In the genomic region with DNA sequence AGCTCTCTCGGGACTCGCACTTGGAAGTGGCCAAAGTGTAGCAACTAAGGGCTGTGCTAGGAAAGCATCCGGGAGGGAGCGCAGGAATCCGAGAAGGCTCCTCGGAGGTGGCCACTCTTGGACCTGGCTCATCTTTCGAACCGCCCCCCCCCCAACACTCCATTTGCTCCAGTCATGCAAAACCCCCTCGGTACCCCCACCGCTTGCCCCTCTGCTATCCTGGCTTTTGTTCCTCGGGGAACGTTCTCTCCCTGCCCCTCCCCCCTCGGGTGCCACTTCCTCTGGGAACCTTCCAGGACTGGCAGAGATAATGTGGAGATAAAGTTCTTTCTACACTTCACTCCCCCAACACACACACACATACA, we compare ENCODE assay signal across 8 mouse cellular contexts. TPM values are rescaled to one million over a fixed set of nuclear protein-coding genes. Genes with fewer than 3 reads are reported as not detected.
A peak's percentile ranks its signal among the peaks of the same experiment; 100 is the strongest.
DNase-seq lines count a peak whose midpoint lies in the region; ATAC-seq and TF ChIP-seq lines count a peak whose summit lies in the region.

No protein-coding gene starts in this region.

- H3K9ac ChIP-seq in kidney, postnatal 0 days (ENCODE audit: low read depth, low read length): peak overlapping the region; percentile 80; the same call in 1 of the 2 replicates
- peak overlapping the region; percentile 67 for H3K9ac ChIP-seq in embryonic facial prominence, embryonic 14.5 days (ENCODE audit: low read depth, low read length)
- peak overlapping the region; percentile 43; the same call in 1 of the 2 replicates for H3K9ac ChIP-seq in hindbrain, postnatal 0 days (replicated peaks; ENCODE audit: low read length)
- no peak overlapping the region; the same call in 1 of the 2 replicates for H3K9ac ChIP-seq in midbrain, embryonic 14.5 days (replicated peaks; ENCODE audit: low read length)

- no peak for DNase-seq in kidney, postnatal 0 days (ENCODE audit: low spot score)
- no peak for DNase-seq in kidney, adult 18-20 months
- no peak for DNase-seq in embryonic facial prominence, embryonic 14.5 days (ENCODE audit: low spot score)
- DNase-seq in hindbrain, postnatal 0 days (ENCODE audit: low spot score): no peak
- DNase-seq in midbrain, embryonic 14.5 days: no peak
- no peak for DNase-seq in spleen, postnatal 14 days (ENCODE audit: low spot score in 2 of 2)
- DNase-seq in embryo, embryonic 9.5 days (ENCODE audit: extremely low spot score): no peak
- DNase-seq in urinary bladder, postnatal 25 days (ENCODE audit: low spot score): no peak

- H3K36me3 ChIP-seq in kidney, postnatal 0 days (ENCODE audit: insufficient read depth, low read length): no peaks in the 10 kb centered on the region
- H3K36me3 ChIP-seq in embryonic facial prominence, embryonic 14.5 days (ENCODE audit: control insufficient read depth, insufficient read depth, low read length): no peaks in the 10 kb centered on the region
- no peaks in the 10 kb centered on the region for H3K36me3 ChIP-seq in hindbrain, postnatal 0 days (ENCODE audit: insufficient read depth, low read length)
- no peaks in the 10 kb centered on the region for H3K36me3 ChIP-seq in midbrain, embryonic 14.5 days (ENCODE audit: control insufficient read depth, insufficient read depth, low read length)

- 0 out of 2 replicates have a peak, but pooled peaks cover 5% of the 10 kb centered on the region for H3K27me3 ChIP-seq in kidney, postnatal 0 days (ENCODE audit: insufficient read depth, low read length)
- peaks cover 16% of the 10 kb centered on the region; the same call in 1 of the 2 replicates for H3K27me3 ChIP-seq in embryonic facial prominence, embryonic 14.5 days (replicated peaks; ENCODE audit: control insufficient read depth, insufficient read depth, low read length)
- H3K27me3 ChIP-seq in hindbrain, postnatal 0 days (ENCODE audit: insufficient read depth, low read length): peaks cover 55% of the 10 kb centered on the region
- peaks cover 77% of the 10 kb centered on the region for H3K27me3 ChIP-seq in midbrain, embryonic 14.5 days (ENCODE audit: control insufficient read depth, insufficient read depth, low read length)

- no peaks in the 10 kb centered on the region for H3K9me3 ChIP-seq in kidney, postnatal 0 days (replicated peaks; ENCODE audit: low read length)
- no peaks in the 10 kb centered on the region for H3K9me3 ChIP-seq in embryonic facial prominence, embryonic 14.5 days (ENCODE audit: control insufficient read depth, low read length)
- no peaks in the 10 kb centered on the region for H3K9me3 ChIP-seq in hindbrain, postnatal 0 days (ENCODE audit: low read length)
- H3K9me3 ChIP-seq in midbrain, embryonic 14.5 days (ENCODE audit: control insufficient read depth, low read length): no peaks in the 10 kb centered on the region

- no peak for TF ChIP-seq CTCF in kidney, postnatal 0 days (IDR thresholded peaks at IDR 0.05; ENCODE audit: low read depth)
- no peak for TF ChIP-seq CTCF in hindbrain, postnatal 0 days (IDR thresholded peaks at IDR 0.05; ENCODE audit: low read depth)

- peak; percentile 12; the same call in 1 of the 2 replicates for ATAC-seq in kidney, postnatal 0 days (replicated peaks; ENCODE audit: low FRiP score, low read depth)
- no peak for ATAC-seq in embryonic facial prominence, embryonic 14.5 days (ENCODE audit: low read depth)
- no peak for ATAC-seq in hindbrain, postnatal 0 days
- ATAC-seq in midbrain, embryonic 14.5 days (ENCODE audit: low FRiP score, low TSS enrichment): 0 out of 2 replicates have a peak, but pooled peaks have one; percentile 14

- peaks cover 19% of the 10 kb centered on the region for H3K4me1 ChIP-seq in kidney, postnatal 0 days (replicated peaks; ENCODE audit: insufficient read depth, low read length)
- H3K4me1 ChIP-seq in embryonic facial prominence, embryonic 14.5 days (ENCODE audit: control insufficient read depth, insufficient read depth, low read length): peaks cover 32% of the 10 kb centered on the region
- no peaks in the 10 kb centered on the region for H3K4me1 ChIP-seq in hindbrain, postnatal 0 days (ENCODE audit: insufficient read depth, low read length)
- peaks cover 22% of the 10 kb centered on the region for H3K4me1 ChIP-seq in midbrain, embryonic 14.5 days (ENCODE audit: control insufficient read depth, insufficient read depth, low read length)

- peak overlapping the region; percentile 67 for H3K4me3 ChIP-seq in kidney, postnatal 0 days (replicated peaks; ENCODE audit: low read depth, low read length)
- H3K4me3 ChIP-seq in embryonic facial prominence, embryonic 14.5 days (ENCODE audit: low read depth, low read length): peak overlapping the region; percentile 67
- peak overlapping the region; percentile 49 for H3K4me3 ChIP-seq in hindbrain, postnatal 0 days (ENCODE audit: low read length)
- H3K4me3 ChIP-seq in midbrain, embryonic 14.5 days (replicated peaks; ENCODE audit: low read depth, low read length): peak overlapping the region; percentile 41

- WGBS in kidney, postnatal 0 days: 0% methylated on average over 12 of the region's 13 CpGs
- 2% methylated on average over 11 of the region's 13 CpGs for WGBS in embryonic facial prominence, embryonic 14.5 days
- WGBS in hindbrain, postnatal 0 days: 2% methylated on average over 12 of the region's 13 CpGs
- under 1% methylated on average over 12 of the region's 13 CpGs for WGBS in midbrain, embryonic 14.5 days

- H3K27ac ChIP-seq in kidney, postnatal 0 days: peak overlapping the region; percentile 95
- peak overlapping the region; percentile 86 for H3K27ac ChIP-seq in embryonic facial prominence, embryonic 14.5 days (replicated peaks; ENCODE audit: low read depth, low read length)
- H3K27ac ChIP-seq in hindbrain, postnatal 0 days: no peak overlapping the region
- H3K27ac ChIP-seq in midbrain, embryonic 14.5 days (replicated peaks; ENCODE audit: low read depth, low read length): no peak overlapping the region

- peak overlapping the region; percentile 95 for H3K4me2 ChIP-seq in kidney, postnatal 0 days (ENCODE audit: low read length)
- H3K4me2 ChIP-seq in embryonic facial prominence, embryonic 14.5 days (ENCODE audit: low read depth, low read length): peak overlapping the region; percentile 99
- peak overlapping the region; percentile 85 for H3K4me2 ChIP-seq in hindbrain, postnatal 0 days (ENCODE audit: low read depth, low read length)
- H3K4me2 ChIP-seq in midbrain, embryonic 14.5 days (ENCODE audit: low read length): peak overlapping the region; percentile 83

RNA-seq across cellular contexts. Expression of a gene that starts 0.7 kb away (rescaled TPM):
- 33.7 and 35.8 TPM in 2 replicates for polyA plus RNA-seq in kidney, postnatal 0 days (2015; fragmentation: Nextera tagmentation; extraction: Ambion mirVana)
- 25.6 and 26.6 TPM in 2 replicates for polyA plus RNA-seq in embryonic facial prominence, embryonic 14.5 days (2014; fragmentation: Nextera tagmentation; extraction: Ambion mirVana)
- total RNA-seq in hindbrain, postnatal 0 days (2014; rRNA removed): 24.1 and 25.1 TPM in 2 replicates
- 12.8 and 15.6 TPM in 2 replicates for polyA plus RNA-seq in hindbrain, postnatal 0 days (2015; fragmentation: Nextera tagmentation; extraction: Ambion mirVana)
- 3.1 and 13.2 TPM in 2 replicates for polyA plus RNA-seq in midbrain, embryonic 14.5 days (2014; fragmentation: Nextera tagmentation; extraction: Ambion mirVana)

RNA-seq across cellular contexts. Expression of a gene that starts 36.7 kb away (rescaled TPM):
- 0.10 and 0.11 TPM in 2 replicates for polyA plus RNA-seq in kidney, postnatal 0 days (2015; fragmentation: Nextera tagmentation; extraction: Ambion mirVana)
- polyA plus RNA-seq in embryonic facial prominence, embryonic 14.5 days (2014; fragmentation: Nextera tagmentation; extraction: Ambion mirVana): 1.8 and 3.1 TPM in 2 replicates
- 0.07 and 1.0 TPM in 2 replicates for total RNA-seq in hindbrain, postnatal 0 days (2014; rRNA removed)
- polyA plus RNA-seq in hindbrain, postnatal 0 days (2015; fragmentation: Nextera tagmentation; extraction: Ambion mirVana): 0.86 and 0.96 TPM in 2 replicates
- 0.68 TPM in 1 of 2 replicates, not detected in the other for polyA plus RNA-seq in midbrain, embryonic 14.5 days (2014; fragmentation: Nextera tagmentation; extraction: Ambion mirVana)

RNA-seq across cellular contexts. Expression of a gene that starts 59.1 kb away (rescaled TPM):
- 117 and 124 TPM in 2 replicates for polyA plus RNA-seq in kidney, postnatal 0 days (2015; fragmentation: Nextera tagmentation; extraction: Ambion mirVana)
- polyA plus RNA-seq in embryonic facial prominence, embryonic 14.5 days (2014; fragmentation: Nextera tagmentation; extraction: Ambion mirVana): 110 and 120 TPM in 2 replicates
- 85.3 and 96.0 TPM in 2 replicates for total RNA-seq in hindbrain, postnatal 0 days (2014; rRNA removed)
- polyA plus RNA-seq in hindbrain, postnatal 0 days (2015; fragmentation: Nextera tagmentation; extraction: Ambion mirVana): 112 and 116 TPM in 2 replicates
- 115 and 127 TPM in 2 replicates for polyA plus RNA-seq in midbrain, embryonic 14.5 days (2014; fragmentation: Nextera tagmentation; extraction: Ambion mirVana)

Comparison
In these comparisons a context has a peak if more than half of its experiments do, and no peak if none do; other contexts are left out.
1. ATAC-seq: peak in kidney, postnatal 0 days (single experiment) and midbrain, embryonic 14.5 days (single experiment); none in embryonic facial prominence, embryonic 14.5 days (single experiment) and hindbrain, postnatal 0 days (single experiment).
2. H3K27ac ChIP-seq: peak in kidney, postnatal 0 days (single experiment) and embryonic facial prominence, embryonic 14.5 days (single experiment); none in hindbrain, postnatal 0 days (single experiment) and midbrain, embryonic 14.5 days (single experiment).
3. Peak in every context shown above with its lines, with median percentiles within 50 percentile points of each other: H3K4me2 ChIP-seq and H3K4me3 ChIP-seq.